ENCODE assay signal across 18 mouse cellular contexts in genomic region chr8:107524535-107524934, GRCm38 (mm10).
"Had no signal": no experiment of that assay in that cellular context is flagged by ENCODE, and none has a peak within 500 bp of the region (broad histone marks: within the 10 kb centered on the region; RNA-seq: fewer than 3 reads in every experiment).

No protein-coding gene starts in this region.

- H3K4me3 ChIP-seq: lung, embryonic 15.5 days; megakaryocyte, embryonic 14.5 days; midbrain, embryonic 13.5 days; midbrain, embryonic 15.5 days; neural tube, embryonic 12.5 days; stomach, embryonic 15.5 days had no signal

- H3K36me3 ChIP-seq: lung, embryonic 15.5 days; midbrain, embryonic 15.5 days; neural tube, embryonic 12.5 days; stomach, embryonic 15.5 days had no signal

- H3K4me2 ChIP-seq: lung, embryonic 15.5 days; midbrain, embryonic 11.5 days; midbrain, embryonic 13.5 days; midbrain, embryonic 15.5 days; neural tube, embryonic 12.5 days; stomach, embryonic 15.5 days had no signal

- H3K27me3 ChIP-seq: lung, embryonic 15.5 days; megakaryocyte, embryonic 14.5 days; midbrain, embryonic 13.5 days; midbrain, embryonic 15.5 days; neural tube, embryonic 12.5 days; stomach, embryonic 15.5 days had no signal

- ATAC-seq: liver, postnatal 0 days; lung, postnatal 0 days; midbrain, embryonic 13.5 days; midbrain, embryonic 15.5 days had no signal

- H3K27ac ChIP-seq: lung, embryonic 15.5 days; macrophage; midbrain, embryonic 13.5 days; midbrain, embryonic 15.5 days; neural tube, embryonic 12.5 days; stomach, embryonic 15.5 days; stomach, postnatal 0 days had no signal

- H3K9ac ChIP-seq: liver, postnatal 0 days; lung, embryonic 15.5 days; midbrain, embryonic 13.5 days; midbrain, embryonic 15.5 days; neural tube, embryonic 12.5 days; stomach, embryonic 15.5 days had no signal

- DNase-seq: liver, postnatal 0 days; lung, adult 2 months; lung, postnatal 14 days; lung, postnatal 36 days; right cerebral cortex, postnatal 14 days; thymus, adult 2 months; thymus, postnatal 25 days; thymus, postnatal 4 days had no signal

- H3K9me3 ChIP-seq: lung, embryonic 15.5 days; megakaryocyte, embryonic 14.5 days; midbrain, embryonic 13.5 days; midbrain, embryonic 15.5 days; neural tube, embryonic 12.5 days; stomach, embryonic 15.5 days had no signal

- H3K4me1 ChIP-seq: midbrain, embryonic 13.5 days; midbrain, embryonic 15.5 days; stomach, embryonic 15.5 days had no signal
